Mouse (Mus musculus): Measurements from ENCODE around the gene Tmco4. TPM values are rescaled to one million over a fixed set of nuclear protein-coding genes. Genes with fewer than 3 reads are reported as not detected.

Gene Tmco4
- total and polyA plus RNA-seq, 2 experiments from 2014 or later: 1.3 to 1.9 TPM

DNA sequence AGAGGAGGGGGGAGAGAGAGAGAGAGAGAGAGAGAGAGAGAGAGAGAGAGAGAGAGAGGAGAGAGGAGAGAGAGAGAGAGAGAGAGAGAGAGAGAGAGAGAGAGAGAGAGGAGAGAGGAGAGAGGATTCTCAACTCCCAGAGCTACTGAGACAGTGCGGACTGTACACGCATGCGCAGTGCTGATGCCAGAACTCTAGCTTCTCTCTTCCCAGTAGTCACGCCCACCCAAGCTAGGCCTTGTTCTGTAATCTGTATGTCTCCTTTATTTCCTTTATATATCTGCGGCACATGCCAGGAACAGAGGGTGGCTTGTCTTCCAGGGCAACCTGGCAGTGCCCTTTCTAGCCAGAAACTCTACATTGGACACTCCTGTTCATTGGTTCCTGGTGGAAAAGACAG, 92.1 kb downstream of the Tmco4 start:
- Histone ChIP-seq H3K36me3 (ENCODE audit: insufficient read depth, low read length) (no peaks in the 10 kb centered on the region), H3K27me3 (ENCODE audit: insufficient read depth, low read length) (0 out of 2 replicates have a peak, but pooled peaks cover 3% of the 10 kb centered on the region), H3K9ac (replicated peaks; ENCODE audit: low read length, poor library complexity, severe bottlenecking) (no peak overlapping the region), H3K9me3 (ENCODE audit: low read length) (no peaks in the 10 kb centered on the region), H3K4me3 (ENCODE audit: low read depth, low read length) (no peak overlapping the region), H3K27ac (ENCODE audit: low read depth, low read length) (no peak overlapping the region), H3K4me2 (ENCODE audit: low read depth, low read length, poor library complexity, severe bottlenecking) (no peak overlapping the region), H3K4me1 (ENCODE audit: insufficient read depth, low read length) (no peaks in the 10 kb centered on the region)
- WGBS: 90% methylated on average over 5 of the region's 5 CpGs
- TF ChIP-seq CTCF (IDR thresholded peaks at IDR 0.05): no peak
- DNase-seq (ENCODE audit: low spot score) (no peak), ATAC-seq (ENCODE audit: low FRiP score) (no peak)

GRCm38 (mm10) chr4:139068287-139068686, 95.6 kb downstream of the Tmco4 start:
- H3K36me3 ChIP-seq (ENCODE audit: insufficient read depth, low read length): no peaks in the 10 kb centered on the region

DNA sequence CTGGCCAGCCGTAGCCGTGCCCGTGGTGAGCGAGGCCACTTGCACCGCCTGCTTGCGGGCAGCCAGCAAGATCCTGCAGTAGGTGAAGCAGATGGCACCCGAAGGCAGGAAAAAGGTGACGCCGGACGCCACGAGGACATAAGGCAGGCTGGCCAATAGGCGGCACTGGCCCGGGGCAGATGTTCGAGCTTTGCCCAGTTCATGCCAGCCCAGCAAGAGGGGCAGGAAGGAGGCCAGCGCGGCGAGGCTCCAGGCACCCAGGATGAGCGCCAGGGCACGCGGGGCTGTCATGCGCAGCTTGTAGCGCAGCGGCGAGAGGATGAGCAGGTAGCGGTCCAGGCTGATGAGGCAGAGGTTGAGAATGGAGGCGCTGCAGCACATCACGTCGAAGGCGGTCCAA, 101.4 kb downstream of the Tmco4 start:
- Histone ChIP-seq H3K36me3 (ENCODE audit: insufficient read depth, low read length) (no peaks in the 10 kb centered on the region), H3K4me1 (ENCODE audit: insufficient read depth, low read length) (no peaks in the 10 kb centered on the region), H3K9ac (replicated peaks; ENCODE audit: low read length, poor library complexity, severe bottlenecking) (no peak overlapping the region), H3K4me3 (ENCODE audit: low read depth, low read length) (peak overlapping the region; percentile 63; the same call in 1 of the 2 replicates), H3K27me3 (ENCODE audit: insufficient read depth, low read length) (peaks cover 29% of the 10 kb centered on the region), H3K4me2 (ENCODE audit: low read depth, low read length, poor library complexity, severe bottlenecking) (peak overlapping the region; percentile 86), H3K9me3 (ENCODE audit: low read length) (no peaks in the 10 kb centered on the region), H3K27ac (ENCODE audit: low read depth, low read length) (no peak overlapping the region)
- peak; percentile 27 for TF ChIP-seq CTCF (IDR thresholded peaks at IDR 0.05)
- 21% methylated on average over 29 of the region's 29 CpGs for WGBS
- ATAC-seq (ENCODE audit: low FRiP score) (no peak), DNase-seq (ENCODE audit: low spot score) (no peak)

More at GRCm38 (mm10) chr4:139068287-139068686, 95.6 kb downstream of the Tmco4 start:
- H3K9me3 ChIP-seq (ENCODE audit: low read length): no peaks in the 10 kb centered on the region
- no peak for DNase-seq (ENCODE audit: low spot score)
- no peak overlapping the region for H3K27ac ChIP-seq (ENCODE audit: low read depth, low read length)
- H3K9ac ChIP-seq (replicated peaks; ENCODE audit: low read length, poor library complexity, severe bottlenecking): no peak overlapping the region
- peaks cover 4% of the 10 kb centered on the region; the same call in 1 of the 2 replicates for H3K27me3 ChIP-seq (ENCODE audit: insufficient read depth, low read length)
- H3K4me2 ChIP-seq (ENCODE audit: low read depth, low read length, poor library complexity, severe bottlenecking): no peak overlapping the region
- WGBS: 35% methylated on average over 4 of the region's 4 CpGs
- no peak overlapping the region for H3K4me3 ChIP-seq (ENCODE audit: low read depth, low read length)
- ATAC-seq (ENCODE audit: low FRiP score): no peak
- no peaks in the 10 kb centered on the region for H3K4me1 ChIP-seq (ENCODE audit: insufficient read depth, low read length)
- TF ChIP-seq CTCF (IDR thresholded peaks at IDR 0.05): no peak

GRCm38 (mm10) chr4:139075041-139075711, 102.5 kb downstream of the Tmco4 start, which contains the start of gene Htr6:
Htr6 (minus strand) TSS chr4:139075570.
- Histone ChIP-seq H3K4me2 (ENCODE audit: low read depth, low read length, poor library complexity, severe bottlenecking) (peak within 1 kb of the TSS; percentile 86), H3K9ac (replicated peaks; ENCODE audit: low read length, poor library complexity, severe bottlenecking) (peak within 1 kb of the TSS; percentile 71), H3K4me1 (ENCODE audit: insufficient read depth, low read length) (no peaks in the 10 kb centered on the region), H3K4me3 (ENCODE audit: low read depth, low read length) (peak within 1 kb of the TSS; percentile 63), H3K27ac (ENCODE audit: low read depth, low read length) (no peak within 1 kb of the TSS), H3K36me3 (ENCODE audit: insufficient read depth, low read length) (no peaks in the 10 kb centered on the region), H3K9me3 (ENCODE audit: low read length) (no peaks in the 10 kb centered on the region), H3K27me3 (ENCODE audit: insufficient read depth, low read length) (peaks cover 29% of the 10 kb centered on the region)
- no peak for DNase-seq (ENCODE audit: low spot score)
- WGBS: under 1% methylated on average over 36 of the region's 77 CpGs
- ATAC-seq (ENCODE audit: low FRiP score): peak; percentile 62; the same call in 1 of the 2 replicates
- no peak for TF ChIP-seq CTCF (IDR thresholded peaks at IDR 0.05)

- peak; percentile 50 for TF ChIP-seq CTCF (IDR thresholded peaks at IDR 0.05)
- WGBS: 11% methylated on average over 5 of the region's 5 CpGs
- Histone ChIP-seq H3K9ac (replicated peaks; ENCODE audit: low read length, poor library complexity, severe bottlenecking) (no peak overlapping the region), H3K36me3 (ENCODE audit: insufficient read depth, low read length) (no peaks in the 10 kb centered on the region), H3K4me2 (ENCODE audit: low read depth, low read length, poor library complexity, severe bottlenecking) (peak overlapping the region; percentile 86), H3K4me3 (ENCODE audit: low read depth, low read length) (peak overlapping the region; percentile 63), H3K27ac (ENCODE audit: low read depth, low read length) (no peak overlapping the region), H3K27me3 (ENCODE audit: insufficient read depth, low read length) (peaks cover 29% of the 10 kb centered on the region), H3K9me3 (ENCODE audit: low read length) (no peaks in the 10 kb centered on the region), H3K4me1 (ENCODE audit: insufficient read depth, low read length) (no peaks in the 10 kb centered on the region)
- no peak for ATAC-seq (ENCODE audit: low FRiP score)
- DNase-seq (ENCODE audit: low spot score): no peak
Measured at GRCm38 (mm10) chr4:139075915-139076314, 103.2 kb downstream of the Tmco4 start.

DNA sequence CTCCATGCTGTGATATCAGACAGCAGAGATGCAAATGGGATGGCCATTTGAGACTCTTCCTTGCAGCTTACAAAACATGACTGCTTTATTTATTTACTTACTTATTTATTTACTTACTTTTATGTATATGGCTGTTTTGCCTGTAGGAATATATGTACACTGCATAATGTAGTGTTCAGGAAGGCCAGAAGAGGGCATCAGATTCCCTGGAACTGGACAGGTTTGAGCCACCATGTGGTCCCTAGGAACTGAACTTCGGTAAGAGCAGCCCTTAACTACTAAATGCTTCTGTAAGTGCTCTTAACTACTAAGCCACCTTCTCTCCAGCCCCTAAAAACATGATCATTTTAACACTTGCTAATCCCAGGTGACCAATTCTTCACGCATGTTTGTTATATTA, 105.6 kb downstream of the Tmco4 start:
- peaks cover 14% of the 10 kb centered on the region for H3K4me1 ChIP-seq (ENCODE audit: insufficient read depth, low read length)
- DNase-seq (ENCODE audit: low spot score): peak; percentile 70

More for the DNA sequence above, 105.6 kb downstream of the Tmco4 start:
- 33% methylated on average over 2 of the region's 2 CpGs for WGBS
- Histone ChIP-seq H3K4me2 (ENCODE audit: low read depth, low read length, poor library complexity, severe bottlenecking) (no peak overlapping the region), H3K9ac (replicated peaks; ENCODE audit: low read length, poor library complexity, severe bottlenecking) (no peak overlapping the region), H3K9me3 (ENCODE audit: low read length) (no peaks in the 10 kb centered on the region), H3K4me3 (ENCODE audit: low read depth, low read length) (no peak overlapping the region), H3K27ac (ENCODE audit: low read depth, low read length) (no peak overlapping the region), H3K27me3 (ENCODE audit: insufficient read depth, low read length) (peaks cover 28% of the 10 kb centered on the region), H3K36me3 (ENCODE audit: insufficient read depth, low read length) (no peaks in the 10 kb centered on the region)
- TF ChIP-seq CTCF (IDR thresholded peaks at IDR 0.05): peak; percentile 76
- ATAC-seq (ENCODE audit: low FRiP score): no peak

Measured in midbrain, postnatal 0 days (tissue).